In genomic region chr8:11080813-11081212, GRCm38 (mm10) we compare ENCODE assay signal across 17 mouse cellular contexts.
"Had no signal": no experiment of that assay in that cellular context is flagged by ENCODE, and none has a peak within 500 bp of the region (broad histone marks: within the 10 kb centered on the region; RNA-seq: fewer than 3 reads in every experiment).

No protein-coding gene starts in this region.

- H3K27me3 ChIP-seq: hindbrain, embryonic 12.5 days; lung, embryonic 15.5 days; neural tube, embryonic 13.5 days; stomach, embryonic 15.5 days had no signal

- H3K27ac ChIP-seq: hindbrain, embryonic 12.5 days; limb, embryonic 13.5 days; liver, embryonic 14.5 days; lung, embryonic 15.5 days; macrophage; neural tube, embryonic 13.5 days; stomach, embryonic 15.5 days had no signal

- H3K4me3 ChIP-seq: hindbrain, embryonic 12.5 days; limb, embryonic 13.5 days; lung, embryonic 15.5 days; neural tube, embryonic 13.5 days; stomach, embryonic 15.5 days had no signal

- H3K9ac ChIP-seq: hindbrain, embryonic 12.5 days; limb, embryonic 13.5 days; liver, embryonic 14.5 days; lung, embryonic 15.5 days; neural tube, embryonic 13.5 days; stomach, embryonic 15.5 days had no signal

- ATAC-seq: hindbrain, embryonic 16.5 days; inflammation-experienced regulatory T-cells, adult 6 months had no signal

- H3K9me3 ChIP-seq: hindbrain, embryonic 12.5 days; limb, embryonic 13.5 days; lung, embryonic 15.5 days; neural tube, embryonic 13.5 days; stomach, embryonic 15.5 days had no signal

- H3K36me3 ChIP-seq: hindbrain, embryonic 12.5 days; limb, embryonic 13.5 days; lung, embryonic 15.5 days; neural tube, embryonic 13.5 days; stomach, embryonic 15.5 days had no signal

- H3K4me2 ChIP-seq: hindbrain, embryonic 12.5 days; limb, embryonic 13.5 days; lung, embryonic 15.5 days; neural tube, embryonic 13.5 days; stomach, embryonic 15.5 days had no signal

- DNase-seq: kidney, postnatal 10 days; left cerebral cortex, postnatal 4 days; lung, postnatal 14 days; midbrain, embryonic 14.5 days; retina, postnatal 1 day; right cerebral cortex, postnatal 4 days; spleen, adult 18-20 months; thymus, postnatal 14 days had no signal
